Mouse (Mus musculus) right cerebral cortex, adult 18-20 months (tissue): ENCODE measurements around the gene Fgfbp3.
"Not testable (repeated sequence)": the region's sequence is repeated elsewhere in the genome, so short reads cannot be mapped to it uniquely, and the experiment has no call there.

Experiments
- DNase-seq: peaks from one replicate; pipeline ENCODE4 v3.0.0; 2022; ENCODE audit warnings: mixed read lengths

Gene Fgfbp3

DNA sequence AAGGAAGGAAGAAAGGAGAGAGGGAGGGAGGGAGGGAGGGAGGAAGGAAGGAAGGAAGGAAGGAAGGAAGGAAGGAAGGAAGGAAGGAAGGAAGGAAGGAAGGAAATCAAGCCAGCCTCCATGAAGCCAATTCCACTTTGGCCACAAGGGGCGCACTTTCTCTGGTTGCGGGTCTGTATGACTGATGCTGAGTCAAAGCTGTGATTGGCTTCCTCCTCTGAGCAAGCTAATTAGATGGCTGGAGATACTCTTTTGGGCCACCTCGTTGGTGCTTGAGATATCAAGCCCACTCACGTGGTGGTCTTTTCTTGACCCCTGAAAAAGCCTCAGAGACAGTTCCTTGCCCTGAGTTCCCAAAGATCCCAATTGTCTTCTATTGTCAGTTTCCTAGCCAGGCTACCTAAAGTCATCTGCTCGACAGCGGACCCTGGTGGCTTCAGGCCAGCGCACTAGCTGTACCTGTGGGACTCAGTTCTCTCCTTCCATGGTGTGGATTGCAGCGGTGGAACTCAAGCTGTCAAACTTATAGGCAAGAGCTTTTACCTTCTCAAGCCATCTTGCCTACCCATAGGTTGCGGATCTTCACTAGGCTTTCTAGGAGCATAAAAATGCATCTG, 9.6 kb downstream of the Fgfbp3 start:
- peak; percentile 47 for DNase-seq

- DNase-seq, result no peak
Observed at GRCm38 (mm10) chr19:36909150-36909549, 10.3 kb downstream of the Fgfbp3 start.

DNA sequence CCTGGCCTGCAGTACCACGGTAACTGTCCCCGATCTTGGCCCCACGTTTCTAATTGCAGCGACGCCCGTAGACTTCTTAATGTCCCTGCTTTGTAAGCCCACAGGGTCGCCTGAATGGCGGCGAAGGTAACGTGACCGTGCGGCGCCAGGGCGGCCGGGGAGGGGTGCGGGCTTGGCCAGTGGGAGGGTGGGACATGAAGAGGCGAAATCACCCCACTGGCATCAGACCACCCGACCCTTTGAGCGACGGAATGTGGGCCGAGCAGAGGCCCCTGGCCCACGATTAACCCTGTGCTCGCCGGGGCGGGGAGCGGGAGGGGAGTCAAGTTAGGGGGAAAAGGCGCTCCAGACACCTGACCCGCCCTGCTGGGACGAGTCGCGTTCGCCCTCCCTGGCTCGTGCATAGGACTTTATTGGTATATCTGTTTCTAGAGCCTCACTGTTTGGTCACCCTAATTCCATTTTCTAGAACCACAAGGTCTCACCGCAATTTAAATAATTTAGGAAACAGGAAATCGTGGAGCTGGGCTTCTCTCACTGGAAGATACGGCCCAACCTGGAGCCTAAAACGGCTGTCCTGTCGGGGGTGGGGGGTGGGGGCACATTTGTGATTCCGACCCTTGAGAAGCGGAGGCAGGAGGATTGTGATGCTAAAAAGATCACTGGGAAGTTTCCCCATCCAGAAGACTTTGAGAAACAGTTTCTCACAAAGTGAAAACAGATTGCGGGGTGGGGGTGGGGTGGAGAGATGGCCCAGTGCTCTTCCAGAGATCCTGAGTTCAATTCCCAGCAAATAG, 15.0 kb downstream of the Fgfbp3 start:
- DNase-seq, result peak; percentile 28

DNA sequence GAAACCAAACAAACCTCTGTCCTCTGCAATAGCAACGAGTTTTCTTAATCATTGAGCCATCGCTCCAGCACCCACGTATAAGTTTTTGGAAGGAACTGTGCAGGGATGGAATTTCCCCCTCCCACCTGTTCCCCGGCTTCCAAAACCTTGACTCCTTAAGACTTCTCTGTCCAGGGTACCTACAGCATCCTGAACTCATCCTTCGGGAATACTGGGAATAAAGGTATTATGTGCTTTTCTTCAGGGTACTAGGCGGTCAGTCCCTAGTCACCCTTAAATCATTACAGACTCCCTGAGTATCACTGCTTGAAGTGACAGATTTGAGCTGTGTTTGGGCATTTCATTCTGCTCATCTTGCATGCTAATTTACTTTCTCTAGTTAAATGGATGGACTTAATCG, 16.0 kb downstream of the Fgfbp3 start:
- DNase-seq, result no peak

- no peak for DNase-seq
Observed at GRCm38 (mm10) chr19:36897778-36898177, 21.6 kb downstream of the Fgfbp3 start.

DNA sequence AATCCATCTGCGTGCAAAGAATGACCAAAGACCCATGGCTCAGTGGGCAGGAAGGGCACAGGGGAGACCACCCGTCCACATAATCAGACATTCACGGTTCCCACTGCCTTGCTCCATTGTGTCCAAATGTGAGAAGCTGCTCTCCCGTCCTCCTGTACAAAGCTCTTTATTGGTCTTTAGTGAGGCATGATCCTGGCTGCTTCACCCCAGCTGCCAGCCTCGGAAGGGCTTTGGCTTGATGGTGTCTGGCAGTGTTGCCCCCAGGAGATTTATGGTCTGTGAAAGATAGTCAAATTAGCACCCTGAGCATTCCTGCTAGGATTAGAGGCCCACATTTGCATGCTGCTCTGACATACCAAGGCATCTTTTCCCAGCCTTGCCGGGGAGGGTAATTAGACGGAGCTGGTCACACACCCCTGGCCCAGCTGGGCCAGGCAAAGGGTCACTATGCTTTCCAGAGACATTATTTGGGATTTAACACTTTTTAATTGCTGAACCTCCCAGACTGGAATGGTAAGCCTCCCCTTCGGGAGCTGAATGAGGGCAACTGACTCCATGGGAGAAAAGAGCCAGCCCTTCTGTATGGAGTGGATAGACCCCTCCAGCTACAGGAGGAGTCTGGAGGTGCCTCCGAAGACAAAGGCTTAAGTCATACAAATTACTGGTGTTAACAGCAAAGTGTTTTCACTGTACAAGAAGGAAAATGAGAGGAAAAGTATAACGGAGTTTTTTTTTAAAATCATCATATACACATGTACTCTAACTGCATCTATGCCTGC, 22.4 kb downstream of the Fgfbp3 start:
- DNase-seq, result no peak

- DNase-seq, result no peak
Observed at GRCm38 (mm10) chr19:36891746-36892145, 27.7 kb downstream of the Fgfbp3 start.

DNA sequence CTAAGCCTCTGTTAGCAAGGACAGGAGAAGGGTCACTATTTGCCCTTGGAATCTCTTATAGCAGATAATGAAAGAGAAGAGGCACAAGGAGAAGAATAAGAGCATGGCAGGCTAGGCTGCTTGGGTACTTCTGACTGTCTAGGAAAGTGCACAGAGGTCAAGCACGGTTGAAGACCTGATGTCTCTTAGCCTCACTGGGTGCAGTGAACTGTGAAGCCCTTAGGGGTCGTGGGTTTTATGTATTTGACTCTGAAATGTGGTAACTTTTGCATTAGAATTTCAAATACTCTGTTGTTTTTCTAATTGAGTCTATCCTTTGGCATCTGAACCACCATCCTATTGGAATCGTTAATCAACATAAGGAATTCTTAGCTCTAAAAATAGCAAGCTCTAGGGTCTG, 31.7 kb downstream of the Fgfbp3 start:
- no peak for DNase-seq

DNA sequence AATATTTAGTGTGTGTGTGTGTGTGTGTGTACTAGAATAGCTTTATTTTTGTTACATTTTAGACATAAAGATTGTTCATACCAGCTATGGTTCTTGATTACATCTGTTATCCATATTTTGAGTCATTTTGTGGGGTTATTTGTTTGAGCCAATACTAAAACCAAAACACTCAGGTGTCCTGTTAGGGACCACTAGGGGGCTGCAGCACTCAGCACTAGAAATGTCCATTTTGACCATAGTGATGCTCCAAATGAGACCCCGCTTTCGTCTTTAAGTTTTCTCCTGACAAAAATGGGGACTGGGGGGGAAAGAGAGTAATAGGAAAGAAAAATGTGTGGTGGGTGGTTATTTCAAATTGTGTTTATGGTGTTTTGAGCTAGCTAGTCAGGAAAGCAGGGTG, 33.1 kb downstream of the Fgfbp3 start:
- no peak for DNase-seq

DNA sequence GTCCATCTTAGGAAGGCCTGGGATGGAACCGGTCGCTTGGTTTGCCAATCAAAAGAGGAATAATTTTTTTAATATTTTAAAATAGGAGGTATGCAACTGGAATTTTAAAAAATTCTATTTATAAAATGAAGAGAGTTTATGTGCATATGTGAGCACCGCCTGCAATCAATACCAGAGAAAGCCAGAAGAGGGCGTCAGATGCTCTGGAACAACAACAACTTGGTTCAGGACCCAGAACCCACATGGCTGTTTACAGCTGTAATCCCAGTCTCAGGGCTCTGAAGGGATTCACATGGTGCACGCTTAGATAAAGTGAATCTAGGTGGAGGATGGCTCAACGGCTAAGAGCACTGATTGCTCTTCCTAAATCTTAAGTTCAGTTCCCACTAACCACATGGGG, 36.3 kb downstream of the Fgfbp3 start:
- DNase-seq, result no peak

DNA sequence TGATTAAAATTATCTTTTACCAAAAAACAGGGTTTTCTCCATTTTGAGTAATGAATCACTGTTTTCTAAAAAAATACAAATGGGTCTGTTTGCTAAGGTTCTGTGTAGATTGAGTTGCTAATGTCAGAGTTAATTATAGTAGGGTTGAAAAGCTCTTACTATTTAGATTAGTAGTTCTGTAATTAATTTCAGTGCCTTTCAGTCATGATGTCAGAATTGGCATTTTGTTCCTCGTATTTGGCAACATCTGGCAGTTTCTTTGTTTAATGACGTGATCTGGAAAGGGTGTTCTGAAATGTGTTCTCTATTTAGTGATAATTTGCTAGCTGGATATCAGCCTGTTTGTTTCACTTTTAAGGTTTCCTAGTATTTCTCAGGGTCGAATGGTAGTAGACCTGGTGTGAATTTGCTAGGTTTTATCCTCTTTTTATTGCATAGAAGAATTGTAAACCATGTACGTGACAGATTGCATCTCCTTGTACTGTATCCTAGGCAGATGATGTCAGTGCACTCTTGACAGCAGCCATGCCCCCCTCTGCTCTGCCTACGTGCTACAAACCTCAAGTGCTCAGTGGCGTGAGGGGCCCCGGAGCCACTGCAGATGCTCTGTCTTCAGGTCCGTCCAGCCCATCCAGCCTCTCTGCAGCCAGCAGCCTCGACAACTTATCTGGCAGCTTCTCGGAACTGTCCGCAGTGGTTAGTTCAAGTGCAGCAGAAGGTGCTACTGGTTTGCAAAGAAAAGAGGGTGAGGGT, 40.5 kb downstream of the Fgfbp3 start:
- no peak for DNase-seq

DNA sequence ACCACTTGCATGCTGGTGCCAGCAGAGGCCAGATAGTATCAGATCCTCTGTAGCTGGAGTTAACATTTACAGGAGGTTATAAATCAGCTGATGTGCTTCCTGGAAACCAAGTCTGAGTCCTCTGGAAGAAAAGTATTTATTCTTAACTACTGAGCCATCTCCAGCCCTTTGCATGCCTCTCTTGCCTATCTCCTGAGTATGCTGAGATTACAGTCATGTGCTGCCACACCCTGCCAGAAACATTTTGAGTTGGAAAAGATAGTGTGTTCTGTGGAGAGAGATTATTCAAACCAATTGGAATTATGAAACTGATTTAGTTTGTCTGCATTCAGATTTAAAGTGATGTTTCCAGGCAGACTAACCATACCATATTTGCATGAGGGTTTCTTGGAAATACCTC, 42.1 kb downstream of the Fgfbp3 start:
- DNase-seq, result no peak

DNA sequence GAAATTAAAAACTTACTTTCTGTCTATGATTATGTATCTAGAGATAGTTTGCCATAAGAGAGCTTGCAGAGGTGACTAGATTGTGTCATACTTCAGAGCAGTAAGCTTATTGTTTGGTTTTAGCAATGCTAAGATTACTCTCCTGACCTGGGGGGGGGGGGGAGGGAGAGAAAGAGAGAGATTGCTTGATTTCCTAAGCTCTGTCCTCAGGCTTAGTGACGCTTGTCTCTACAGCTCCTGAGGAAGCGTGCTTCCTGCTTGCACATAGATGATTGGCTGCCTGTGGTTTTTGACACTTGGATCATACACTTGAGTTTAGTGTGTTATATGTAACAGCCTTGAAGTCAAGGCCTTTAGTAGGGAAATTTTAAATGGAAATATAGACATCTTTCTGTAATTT, 44.8 kb downstream of the Fgfbp3 start:
- no peak for DNase-seq

GRCm38 (mm10) chr19:36868675-36869074, 50.7 kb downstream of the Fgfbp3 start:
- not testable (repeated sequence) for DNase-seq
